Mouse (Mus musculus) liver, embryonic 12.5 days (tissue): ENCODE measurements around the gene Adcy5. TPM values are rescaled to one million over a fixed set of nuclear protein-coding genes. Genes with fewer than 3 reads are reported as not detected.

Experiments used
- ATAC-seq: fragments of 200-750 bp; cut with Nextera tagmentation; 2 replicates; pipeline ENCODE4 v1.8.0; 2017; ENCODE audit warnings: moderate number of reproducible peaks, mild to moderate bottlenecking, moderate library complexity
- H3K27ac ChIP-seq: fragments of 300-500 bp; sonication (generic); 2 replicates; pipeline ENCODE4 v1.5.1; 2016; ENCODE audit warnings: mild to moderate bottlenecking
- H3K27me3 ChIP-seq: fragments of 300-500 bp; sonication (generic); replicated peaks from 2 replicates; pipeline ENCODE4 v1.6.1; 2016; ENCODE audit warnings: mild to moderate bottlenecking, moderate library complexity
- H3K36me3 ChIP-seq: fragments of 300-500 bp; sonication (generic); 2 replicates; pipeline ENCODE4 v1.6.1; 2016; ENCODE audit warnings: mild to moderate bottlenecking, moderate library complexity
- H3K4me1 ChIP-seq: fragments of 300-500 bp; sonication (generic); 2 replicates; pipeline ENCODE4 v1.6.1; 2016
- H3K4me2 ChIP-seq: fragments of 300-500 bp; sonication (generic); 2 replicates; pipeline ENCODE4 v1.6.1; 2016; ENCODE audit warnings: mild to moderate bottlenecking, moderate library complexity
- H3K4me3 ChIP-seq: fragments of 300-500 bp; sonication (generic); 2 replicates; pipeline ENCODE4 v1.5.1; 2016; ENCODE audit warnings: mild to moderate bottlenecking, moderate library complexity
- H3K9ac ChIP-seq: fragments of 300-500 bp; sonication (generic); 2 replicates; pipeline ENCODE4 v1.6.1; 2016; ENCODE audit warnings: mild to moderate bottlenecking, moderate library complexity
- H3K9me3 ChIP-seq: fragments of 300-500 bp; sonication (generic); replicated peaks from 2 replicates; pipeline ENCODE4 v1.6.1; 2016; ENCODE audit warnings: mild to moderate bottlenecking, moderate library complexity
- WGBS: fragments of 180-500 bp; shearing (Covaris S2); methylation state at CpG from one replicate; pipeline ENCODE4 v1.1.7; 2016; ENCODE audit not compliant: insufficient replicate concordance; 5-methylcytosine and 5-hydroxymethylcytosine counted together
- polyA plus RNA-seq: library from polyadenylated mRNA; unstranded; fragments of >200 nt; fragmentation: Nextera tagmentation; extraction: Ambion mirVana; gene quantifications from 2 replicates; pipeline ENCODE4 v1.2.1, GENCODE M21; 2016

Adcy5 gene
- polyA plus RNA-seq, 1 experiment from 2014 or later, result 0.27 TPM

- Histone ChIP-seq H3K36me3 (no peaks in the 10 kb centered on the region), H3K27me3 (peaks cover 4% of the 10 kb centered on the region; the same call in 1 of the 2 replicates), H3K9me3 (no peaks in the 10 kb centered on the region), H3K9ac (no peak overlapping the region), H3K4me2 (no peak overlapping the region), H3K4me1 (no peaks in the 10 kb centered on the region), H3K4me3 (no peak overlapping the region), H3K27ac (no peak overlapping the region)
- 65% methylated on average over 5 of the region's 5 CpGs for WGBS
- no peak for ATAC-seq
Measured at GRCm38 (mm10) chr16:35215498-35215897, 60.8 kb downstream of the Adcy5 start.

GRCm38 (mm10) chr16:35216826-35217491 lies 62.3 kb downstream of the Adcy5 start:
- no peak overlapping the region for H3K9ac ChIP-seq

GRCm38 (mm10) chr16:35220412-35220811 lies 65.7 kb downstream of the Adcy5 start:
- WGBS, result 55% methylated on average over 5 of the region's 5 CpGs
- H3K4me2 ChIP-seq, result no peak overlapping the region
- H3K9me3 ChIP-seq, result no peaks in the 10 kb centered on the region
- H3K4me3 ChIP-seq, result no peak overlapping the region
- H3K9ac ChIP-seq, result no peak overlapping the region
- ATAC-seq, result no peak
- H3K36me3 ChIP-seq, result no peaks in the 10 kb centered on the region
- no peaks in the 10 kb centered on the region; the same call in 1 of the 2 replicates for H3K27me3 ChIP-seq
- H3K27ac ChIP-seq, result no peak overlapping the region
- H3K4me1 ChIP-seq, result no peaks in the 10 kb centered on the region

More at GRCm38 (mm10) chr16:35216826-35217491, 62.3 kb downstream of the Adcy5 start:
- Histone ChIP-seq H3K9me3 (no peaks in the 10 kb centered on the region), H3K27me3 (peaks cover 4% of the 10 kb centered on the region; the same call in 1 of the 2 replicates), H3K36me3 (no peaks in the 10 kb centered on the region), H3K27ac (no peak overlapping the region), H3K4me2 (no peak overlapping the region), H3K4me1 (no peaks in the 10 kb centered on the region), H3K4me3 (no peak overlapping the region)
- no peak for ATAC-seq
- WGBS, result 58% methylated on average over 6 of the region's 6 CpGs

GRCm38 (mm10) chr16:35221581-35221980 lies 66.9 kb downstream of the Adcy5 start:
- Histone ChIP-seq H3K4me3 (no peak overlapping the region), H3K27me3 (no peaks in the 10 kb centered on the region; the same call in 1 of the 2 replicates), H3K9me3 (no peaks in the 10 kb centered on the region), H3K4me2 (no peak overlapping the region), H3K36me3 (no peaks in the 10 kb centered on the region), H3K27ac (no peak overlapping the region), H3K9ac (no peak overlapping the region), H3K4me1 (no peaks in the 10 kb centered on the region)
- WGBS, result 70% methylated on average over 4 of the region's 4 CpGs
- ATAC-seq, result no peak

DNA sequence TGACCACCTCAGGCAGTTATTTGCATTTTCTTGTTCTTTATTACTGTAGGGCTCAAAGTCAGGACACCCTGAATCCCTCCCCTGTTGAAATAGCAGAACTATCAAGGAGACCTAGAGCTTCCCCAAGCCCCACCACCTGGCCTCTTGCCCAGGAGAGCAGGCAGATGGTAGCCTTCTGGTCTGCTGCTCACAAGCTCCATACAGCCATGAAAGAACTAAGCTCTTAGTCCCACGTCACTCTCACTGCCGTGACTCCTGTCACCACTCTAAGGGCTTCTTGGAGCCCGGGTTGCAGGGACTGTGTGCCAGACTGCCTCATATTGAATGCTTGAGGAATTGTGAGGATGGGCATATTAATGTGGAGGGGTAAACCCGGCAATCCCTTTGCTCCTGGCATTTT lies 69.3 kb downstream of the Adcy5 start:
- Histone ChIP-seq H3K4me2 (no peak overlapping the region), H3K9ac (no peak overlapping the region), H3K4me3 (no peak overlapping the region), H3K27ac (no peak overlapping the region), H3K36me3 (no peaks in the 10 kb centered on the region), H3K4me1 (no peaks in the 10 kb centered on the region), H3K9me3 (no peaks in the 10 kb centered on the region), H3K27me3 (peaks cover under 1% of the 10 kb centered on the region)
- 73% methylated on average over 4 of the region's 4 CpGs for WGBS
- no peak for ATAC-seq

- Histone ChIP-seq H3K36me3 (no peaks in the 10 kb centered on the region), H3K27ac (no peak overlapping the region), H3K27me3 (peaks cover 8% of the 10 kb centered on the region; the same call in 1 of the 2 replicates), H3K4me1 (no peaks in the 10 kb centered on the region), H3K4me2 (no peak overlapping the region), H3K9ac (no peak overlapping the region), H3K4me3 (no peak overlapping the region), H3K9me3 (no peaks in the 10 kb centered on the region)
- no peak for ATAC-seq
- 48% methylated on average over 14 of the region's 14 CpGs for WGBS
Measured at GRCm38 (mm10) chr16:35224716-35225115, 70.0 kb downstream of the Adcy5 start.

GRCm38 (mm10) chr16:35229582-35229981 lies 74.9 kb downstream of the Adcy5 start:
- 21% methylated on average over 11 of the region's 11 CpGs for WGBS
- no peak overlapping the region for H3K9ac ChIP-seq
- H3K27ac ChIP-seq, result no peak overlapping the region
- no peaks in the 10 kb centered on the region for H3K36me3 ChIP-seq
- no peaks in the 10 kb centered on the region for H3K9me3 ChIP-seq
- no peak overlapping the region for H3K4me3 ChIP-seq
- no peak for ATAC-seq
- no peaks in the 10 kb centered on the region for H3K4me1 ChIP-seq
- peaks cover 9% of the 10 kb centered on the region; the same call in 1 of the 2 replicates for H3K27me3 ChIP-seq
- H3K4me2 ChIP-seq, result no peak overlapping the region

DNA sequence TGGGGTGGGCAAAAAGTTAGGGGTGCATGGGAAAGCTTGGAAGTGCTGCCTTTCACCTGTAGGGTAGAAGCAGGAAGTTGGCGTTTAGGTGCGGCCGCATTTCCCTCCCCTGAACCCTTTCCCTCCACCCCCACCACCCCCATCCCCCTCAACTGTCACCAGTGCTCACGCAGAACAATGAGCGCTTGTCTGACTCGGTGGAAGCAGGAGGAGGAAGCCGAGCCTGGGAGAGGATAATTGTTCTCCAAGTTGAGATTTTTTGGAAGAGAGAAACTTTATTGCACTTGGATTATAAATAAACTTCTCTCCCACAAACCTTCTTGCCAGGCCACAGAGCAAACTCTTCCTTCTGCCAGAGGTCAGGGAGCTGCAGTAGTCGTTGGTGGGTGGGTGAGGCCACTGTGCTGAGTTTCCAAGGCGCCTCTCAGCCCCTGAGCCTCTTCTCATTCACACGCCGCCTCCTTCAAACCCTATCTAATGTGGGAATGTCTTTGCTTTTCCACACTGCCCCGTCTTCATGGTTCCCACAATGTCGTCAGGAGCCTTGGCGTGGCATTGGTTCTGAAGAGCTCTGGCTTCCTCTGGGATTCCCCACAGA lies 77.6 kb downstream of the Adcy5 start:
- H3K27ac ChIP-seq, result no peak overlapping the region
- no peak overlapping the region for H3K4me3 ChIP-seq
- WGBS, result 55% methylated on average over 14 of the region's 14 CpGs
- H3K36me3 ChIP-seq, result no peaks in the 10 kb centered on the region
- H3K4me2 ChIP-seq, result no peak overlapping the region
- H3K4me1 ChIP-seq, result no peaks in the 10 kb centered on the region
- no peak overlapping the region for H3K9ac ChIP-seq
- no peak for ATAC-seq
- H3K9me3 ChIP-seq, result no peaks in the 10 kb centered on the region
- H3K27me3 ChIP-seq, result peaks cover 9% of the 10 kb centered on the region; the same call in 1 of the 2 replicates

DNA sequence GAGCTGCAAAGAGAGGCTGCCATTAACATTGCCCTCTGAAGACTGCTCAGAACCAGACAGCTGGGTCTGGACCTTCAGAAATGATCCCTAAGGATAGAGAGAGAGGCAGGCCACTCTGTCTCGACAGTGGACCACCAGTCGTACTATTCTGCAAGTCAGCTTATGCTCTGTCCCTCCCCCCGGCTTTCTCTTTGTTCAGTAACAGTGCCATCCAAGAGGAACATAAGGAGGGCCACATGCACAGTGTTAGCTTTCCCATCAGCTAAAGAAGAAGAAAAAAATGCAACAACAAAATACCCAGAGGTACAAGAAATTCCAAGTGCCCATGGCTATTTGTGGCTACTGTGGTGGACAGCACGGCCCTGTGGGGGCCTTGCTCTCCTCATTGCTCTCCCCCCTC lies 78.7 kb downstream of the Adcy5 start:
- no peak for ATAC-seq
- peaks cover 9% of the 10 kb centered on the region; the same call in 1 of the 2 replicates for H3K27me3 ChIP-seq
- no peak overlapping the region for H3K9ac ChIP-seq
- H3K36me3 ChIP-seq, result no peaks in the 10 kb centered on the region
- no peak overlapping the region for H3K4me2 ChIP-seq
- no peaks in the 10 kb centered on the region for H3K4me1 ChIP-seq
- H3K4me3 ChIP-seq, result no peak overlapping the region
- 69% methylated on average over 4 of the region's 4 CpGs for WGBS
- H3K27ac ChIP-seq, result no peak overlapping the region
- no peaks in the 10 kb centered on the region for H3K9me3 ChIP-seq

- Histone ChIP-seq H3K4me1 (no peaks in the 10 kb centered on the region), H3K27me3 (no peaks in the 10 kb centered on the region), H3K36me3 (no peaks in the 10 kb centered on the region), H3K27ac (no peak overlapping the region), H3K9ac (no peak overlapping the region), H3K9me3 (no peaks in the 10 kb centered on the region), H3K4me3 (no peak overlapping the region), H3K4me2 (no peak overlapping the region)
- 67% methylated on average over 7 of the region's 7 CpGs for WGBS
- ATAC-seq, result no peak
Measured at GRCm38 (mm10) chr16:35237091-35237490, 82.4 kb downstream of the Adcy5 start.

DNA sequence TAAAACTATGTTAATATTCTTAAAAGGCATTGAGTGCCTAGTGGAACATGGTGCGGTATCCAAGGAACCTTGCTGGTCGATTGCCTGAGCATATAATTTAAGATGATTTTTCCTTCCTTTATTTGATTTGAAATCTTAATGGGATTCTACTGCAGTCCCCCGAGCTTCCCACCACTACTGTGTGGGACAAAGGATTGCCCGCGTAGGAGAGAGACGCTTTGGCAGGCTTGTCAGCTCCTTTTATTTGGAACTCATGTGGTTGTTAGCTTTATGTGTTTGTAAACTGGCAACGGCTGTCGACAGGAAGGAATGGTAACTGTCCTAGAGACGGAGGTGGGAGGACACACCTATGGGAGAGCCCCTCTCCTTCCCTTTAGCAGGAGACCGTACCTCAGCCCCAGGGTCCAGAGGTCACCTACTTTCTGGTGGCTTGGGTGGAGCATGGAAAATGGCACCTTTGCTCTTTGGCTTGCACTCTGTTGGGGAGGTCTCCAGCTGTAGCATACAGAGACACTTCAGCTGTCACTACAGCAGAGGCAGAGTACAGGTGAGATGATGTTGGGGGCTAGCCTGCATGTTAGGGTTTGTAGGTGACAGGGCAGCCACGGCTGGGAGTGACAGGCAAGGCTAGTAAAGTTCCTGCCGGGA lies 84.8 kb downstream of the Adcy5 start:
- Histone ChIP-seq H3K4me1 (no peaks in the 10 kb centered on the region), H3K4me2 (no peak overlapping the region), H3K27ac (no peak overlapping the region), H3K9me3 (no peaks in the 10 kb centered on the region), H3K27me3 (no peaks in the 10 kb centered on the region), H3K36me3 (no peaks in the 10 kb centered on the region), H3K9ac (no peak overlapping the region), H3K4me3 (no peak overlapping the region)
- WGBS, result 63% methylated on average over 12 of the region's 12 CpGs
- no peak for ATAC-seq

DNA sequence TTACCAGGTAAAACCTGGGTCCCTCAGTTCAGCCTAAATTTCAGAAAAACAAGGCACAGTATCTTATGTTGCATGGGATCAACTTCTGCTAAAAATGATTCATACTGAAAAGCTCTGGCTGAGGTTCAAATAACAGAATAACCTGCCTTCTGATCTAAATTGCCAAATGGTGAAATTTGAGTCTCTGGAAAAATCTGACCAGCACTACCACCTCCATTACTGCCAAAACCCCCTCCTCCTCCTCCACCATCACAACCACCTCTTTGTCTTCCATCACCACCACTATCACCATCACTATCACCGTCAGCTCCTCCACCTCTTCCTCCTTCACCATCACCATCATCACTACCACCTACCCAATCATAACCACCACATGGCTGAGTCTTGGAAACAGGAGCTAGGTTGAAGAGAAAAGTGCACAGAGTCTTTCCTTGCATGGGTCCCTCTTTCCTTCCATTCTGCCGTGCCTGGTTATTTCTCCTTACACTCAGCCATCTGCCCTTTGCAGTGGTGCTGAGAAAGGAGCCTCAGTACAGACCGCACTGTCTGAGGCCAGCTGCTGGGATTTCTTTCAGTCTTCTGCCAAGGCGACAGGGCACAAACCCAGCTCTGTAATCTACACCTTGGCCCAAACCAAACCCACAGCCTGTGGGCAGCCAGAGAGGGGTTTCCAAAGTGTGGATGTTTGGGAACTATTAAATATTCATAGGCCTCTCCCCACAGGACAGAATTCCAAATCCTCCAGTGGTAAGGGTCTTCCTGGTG lies 85.5 kb downstream of the Adcy5 start:
- H3K27ac ChIP-seq, result no peak overlapping the region
- H3K27me3 ChIP-seq, result no peaks in the 10 kb centered on the region
- H3K9me3 ChIP-seq, result no peaks in the 10 kb centered on the region
- no peaks in the 10 kb centered on the region for H3K36me3 ChIP-seq
- H3K4me3 ChIP-seq, result no peak overlapping the region
- 62% methylated on average over 4 of the region's 4 CpGs for whole genome bisulfite sequencing
- H3K4me2 ChIP-seq, result no peak overlapping the region
- no peaks in the 10 kb centered on the region for H3K4me1 ChIP-seq
- H3K9ac ChIP-seq, result no peak overlapping the region
- no peak for ATAC-seq
